Mouse (Mus musculus) kidney, embryonic 16.5 days (tissue): ENCODE results near the gene Cxcl9. TPM values are rescaled to one million over a fixed set of nuclear protein-coding genes. Genes with fewer than 3 reads are reported as not detected.

Experiments
- ATAC-seq: fragments of 200-750 bp; cut with Nextera tagmentation; 2 replicates; pipeline ENCODE4 v1.8.0; 2017; ENCODE audit warnings: moderate TSS enrichment; ENCODE audit not compliant: low FRiP score, low TSS enrichment
- H3K27ac ChIP-seq: fragments of 300-500 bp; sonication (generic); 2 replicates; pipeline ENCODE4 v1.5.1; 2014; ENCODE audit warnings: low read length
- H3K27me3 ChIP-seq: fragments of 300-500 bp; sonication (generic); 2 replicates; pipeline ENCODE4 v1.6.1; 2014; ENCODE audit warnings: low read length, control low read depth, mixed read lengths; ENCODE audit not compliant: insufficient read depth
- H3K36me3 ChIP-seq: fragments of 300-500 bp; sonication (generic); 2 replicates; pipeline ENCODE4 v1.6.1; 2014; ENCODE audit warnings: low read length, control low read depth, mixed read lengths; ENCODE audit not compliant: insufficient read depth
- H3K4me1 ChIP-seq: fragments of 300-500 bp; sonication (generic); 2 replicates; pipeline ENCODE4 v1.6.1; 2014; ENCODE audit warnings: low read length, control low read depth, mixed read lengths; ENCODE audit not compliant: insufficient read depth
- H3K4me2 ChIP-seq: fragments of 300-500 bp; sonication (generic); replicated peaks from 2 replicates; pipeline ENCODE4 v1.6.1; 2014; ENCODE audit warnings: low read depth, low read length
- H3K4me3 ChIP-seq: fragments of 300-500 bp; sonication (generic); 2 replicates; pipeline ENCODE4 v1.5.1; 2014; ENCODE audit warnings: mild to moderate bottlenecking, low read length
- H3K9ac ChIP-seq: fragments of 300-500 bp; sonication (generic); replicated peaks from 2 replicates; pipeline ENCODE4 v1.6.1; 2014; ENCODE audit warnings: low read length
- H3K9me3 ChIP-seq: fragments of 300-500 bp; sonication (generic); 2 replicates; pipeline ENCODE4 v1.6.1; 2016; ENCODE audit warnings: low read length, control low read depth
- whole genome bisulfite sequencing: fragments of 180-500 bp; shearing (Covaris S2); extraction: QIAGEN DNeasy Blood & Tissue Kit; methylation state at CpG from one replicate; pipeline ENCODE4 v1.1.7; 2014; 5-methylcytosine and 5-hydroxymethylcytosine counted together
- polyA plus RNA-seq: library from polyadenylated mRNA; unstranded; fragments of >200 nt; fragmentation: Nextera tagmentation; extraction: Ambion mirVana; gene quantifications from 2 replicates; pipeline ENCODE4 v1.2.1, GENCODE M21; 2015

Cxcl9 gene
- polyA plus RNA-seq, 1 experiment from 2014 or later, result not detected

DNA sequence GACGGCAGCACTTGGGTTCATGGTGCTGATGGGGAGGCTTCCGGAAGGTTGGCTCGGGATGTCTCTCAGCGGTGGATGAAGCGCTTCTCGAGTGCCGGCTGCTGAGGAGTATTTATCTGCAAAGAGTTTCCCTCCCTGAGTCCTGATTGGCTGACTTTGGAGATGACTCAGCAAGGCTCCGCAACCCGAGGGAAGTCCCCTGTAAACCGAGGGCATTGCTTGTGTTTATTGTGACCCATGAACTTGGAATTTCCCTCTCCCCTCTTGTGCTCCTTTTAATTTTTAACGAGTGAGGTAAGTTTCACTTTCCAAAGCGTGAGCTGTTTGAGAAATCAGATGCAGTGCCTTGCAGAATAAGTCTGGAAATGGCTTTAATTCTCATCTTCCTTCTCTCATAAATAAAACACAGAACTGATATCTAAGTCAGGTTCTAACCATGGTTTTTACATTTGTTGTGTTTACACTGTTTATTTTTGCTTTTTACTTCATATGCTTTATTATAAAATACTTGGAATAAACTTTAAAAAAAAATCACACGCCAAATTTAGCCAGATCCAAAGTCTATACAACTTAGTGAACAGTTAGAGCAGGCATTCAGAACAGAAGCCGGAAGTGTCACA is 21.0 kb upstream of the Cxcl9 start, which contains the start of gene Cxcl10:
Gene Cxcl10, minus strand, starts transcription at position 96 of the 620 bp plus-strand sequence.
- 0 out of 2 replicates have a peak, but pooled peaks cover 4% of the 10 kb centered on the region for H3K27me3 ChIP-seq
- H3K4me2 ChIP-seq, result peak within 1 kb of the TSS; percentile 51
- peak within 1 kb of the TSS; percentile 34 for H3K4me3 ChIP-seq
- no peaks in the 10 kb centered on the region for H3K9me3 ChIP-seq
- peaks cover 16% of the 10 kb centered on the region for H3K4me1 ChIP-seq
- ATAC-seq, result peak; percentile 85
- H3K27ac ChIP-seq, result no peak within 1 kb of the TSS
- no peak within 1 kb of the TSS; the same call in 1 of the 2 replicates for H3K9ac ChIP-seq
- no peaks in the 10 kb centered on the region for H3K36me3 ChIP-seq
- 10% methylated on average over 14 of the region's 14 CpGs for WGBS

DNA sequence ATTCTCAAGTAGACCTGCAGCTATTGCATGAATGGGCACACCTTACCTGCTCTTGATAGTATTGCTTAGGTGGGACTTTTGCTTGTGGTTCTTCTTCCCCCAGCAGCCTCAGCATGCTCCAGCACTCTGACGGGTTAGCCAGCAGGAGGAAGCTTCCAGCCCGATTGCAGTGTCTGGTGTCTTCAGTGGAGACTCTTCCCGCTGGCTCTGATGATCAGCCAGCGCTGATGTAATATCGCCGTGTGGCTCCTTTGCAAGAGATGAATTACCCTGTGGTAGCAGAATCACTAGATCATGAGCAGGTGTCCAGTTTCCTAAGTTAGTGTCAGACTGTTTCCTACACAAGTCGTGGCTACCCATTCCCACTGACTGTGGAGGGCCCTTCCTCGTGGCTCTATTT is 17.1 kb upstream of the Cxcl9 start:
- Histone ChIP-seq H3K36me3 (no peaks in the 10 kb centered on the region), H3K27me3 (0 out of 2 replicates have a peak, but pooled peaks cover 4% of the 10 kb centered on the region), H3K4me1 (peaks cover 13% of the 10 kb centered on the region), H3K9ac (no peak overlapping the region), H3K27ac (no peak overlapping the region), H3K4me3 (no peak overlapping the region), H3K9me3 (no peaks in the 10 kb centered on the region), H3K4me2 (no peak overlapping the region)
- ATAC-seq, result no peak
- 81% methylated on average over 8 of the region's 8 CpGs for WGBS

DNA sequence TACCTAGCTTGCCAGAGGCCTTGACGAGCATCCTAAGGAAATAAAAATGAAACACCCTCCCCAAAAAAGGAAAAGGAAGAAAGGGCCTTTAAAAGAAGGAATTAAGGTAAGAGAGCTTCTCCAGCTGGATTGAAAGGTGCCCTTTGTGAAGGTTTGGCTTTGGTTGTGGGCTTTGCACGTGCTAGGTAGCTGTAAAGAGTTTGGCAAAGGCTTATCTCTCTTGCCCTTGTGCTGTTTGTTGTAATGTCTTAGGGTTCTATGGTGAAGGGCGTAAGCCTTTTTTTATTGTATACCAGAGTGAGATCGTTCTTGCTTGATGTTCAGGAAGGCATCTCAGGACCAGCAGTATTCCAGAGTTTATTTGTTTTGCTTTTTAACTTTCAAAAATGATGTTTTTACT is 12.7 kb upstream of the Cxcl9 start:
- no peak overlapping the region for H3K4me3 ChIP-seq
- no peak overlapping the region for H3K4me2 ChIP-seq
- H3K9me3 ChIP-seq, result no peaks in the 10 kb centered on the region
- no peaks in the 10 kb centered on the region for H3K36me3 ChIP-seq
- no peaks in the 10 kb centered on the region for H3K27me3 ChIP-seq
- H3K27ac ChIP-seq, result no peak overlapping the region
- H3K9ac ChIP-seq, result no peak overlapping the region
- ATAC-seq, result no peak
- H3K4me1 ChIP-seq, result no peaks in the 10 kb centered on the region
- 74% methylated on average over 4 of the region's 4 CpGs for WGBS

DNA sequence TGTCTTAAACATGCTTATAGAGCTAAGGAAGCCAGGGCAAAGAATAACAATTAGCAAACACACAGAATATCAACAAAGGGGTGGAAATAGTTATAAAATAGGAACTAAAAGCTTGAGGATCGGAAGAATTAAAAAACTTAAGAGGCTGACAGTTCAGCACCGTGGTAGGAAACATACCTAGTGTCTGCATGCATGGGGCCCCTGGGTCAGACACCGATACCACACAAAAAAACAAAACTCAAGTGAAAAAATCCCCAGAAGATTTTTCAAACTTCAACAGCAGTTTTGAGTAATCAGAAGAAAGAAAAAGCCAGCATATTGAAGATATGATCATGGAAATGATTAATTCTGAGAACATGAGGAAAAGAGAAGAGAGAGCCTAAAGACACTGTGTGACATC is 8.9 kb upstream of the Cxcl9 start:
- no peak overlapping the region for H3K27ac ChIP-seq
- H3K9ac ChIP-seq, result no peak overlapping the region
- no peaks in the 10 kb centered on the region for H3K9me3 ChIP-seq
- 77% methylated on average over 3 of the region's 3 CpGs for WGBS
- H3K4me3 ChIP-seq, result no peak overlapping the region
- H3K4me1 ChIP-seq, result no peaks in the 10 kb centered on the region
- no peaks in the 10 kb centered on the region for H3K36me3 ChIP-seq
- no peak for ATAC-seq
- H3K4me2 ChIP-seq, result no peak overlapping the region
- no peaks in the 10 kb centered on the region for H3K27me3 ChIP-seq

DNA sequence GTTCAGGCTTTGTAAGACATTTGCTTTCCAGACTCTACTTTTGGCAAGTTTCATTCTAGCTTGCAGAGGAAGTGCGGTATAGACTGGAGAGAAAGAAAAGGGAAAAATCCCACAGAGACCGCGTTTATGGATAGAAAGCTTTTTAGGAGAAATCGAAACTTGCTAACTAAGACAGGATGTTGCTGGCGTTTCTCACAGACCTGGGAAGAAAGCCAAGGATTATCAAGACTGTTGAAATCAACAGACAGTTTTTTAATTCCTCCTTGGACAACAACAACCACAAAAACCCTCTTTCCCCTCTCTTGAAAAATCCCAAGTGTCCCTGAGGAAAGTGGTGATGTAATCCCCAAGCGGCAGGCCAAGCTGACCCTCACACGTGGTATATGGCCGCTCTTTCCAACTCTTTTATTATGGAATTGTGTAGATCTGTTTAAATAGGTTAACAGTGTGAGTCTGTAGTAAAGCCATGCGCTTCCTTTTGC is 4.5 kb upstream of the Cxcl9 start:
- H3K9ac ChIP-seq, result no peak overlapping the region
- H3K27ac ChIP-seq, result peak overlapping the region; percentile 61
- H3K36me3 ChIP-seq, result no peaks in the 10 kb centered on the region
- H3K9me3 ChIP-seq, result no peaks in the 10 kb centered on the region
- 50% methylated on average over 9 of the region's 9 CpGs for WGBS
- H3K27me3 ChIP-seq, result no peaks in the 10 kb centered on the region
- no peaks in the 10 kb centered on the region for H3K4me1 ChIP-seq
- H3K4me2 ChIP-seq, result peak overlapping the region; percentile 32
- peak; percentile 49; the same call in 1 of the 2 replicates for ATAC-seq
- no peak overlapping the region for H3K4me3 ChIP-seq

DNA sequence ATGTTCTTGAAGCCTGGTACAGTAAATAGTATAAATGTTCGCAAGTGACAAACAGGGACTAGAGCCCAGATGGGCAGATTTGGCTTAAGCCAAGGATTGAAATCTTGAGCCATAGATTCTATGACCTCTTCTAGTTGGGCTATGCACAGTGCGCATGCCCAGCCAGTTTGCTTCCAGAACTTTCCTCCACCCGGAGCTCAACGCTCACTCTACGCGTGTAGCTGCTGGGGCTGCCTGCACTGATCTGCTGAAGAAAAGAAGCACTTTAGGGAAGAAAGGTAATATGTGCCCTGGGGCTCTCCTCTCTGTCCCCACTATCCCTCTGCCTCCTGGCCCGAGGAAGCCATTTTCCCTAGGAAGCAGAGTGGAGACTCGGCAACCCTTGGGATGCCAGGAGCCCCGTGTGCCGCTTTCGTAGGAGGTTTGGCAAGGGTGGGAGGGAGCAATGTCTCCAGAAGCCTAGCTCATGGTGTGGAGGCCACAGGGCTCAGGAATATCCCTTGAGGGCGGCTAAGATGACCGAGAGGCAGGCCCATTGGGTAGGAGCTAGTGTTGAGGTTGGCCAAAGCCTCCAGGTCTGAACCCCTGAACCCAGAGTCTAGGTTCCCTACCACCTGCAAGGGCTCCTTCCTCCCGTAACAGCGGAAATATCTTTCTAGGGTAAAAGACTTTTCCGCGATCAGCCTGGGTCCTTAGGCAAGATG is 3.9 kb upstream of the Cxcl9 start, which contains the start of gene Art3:
Gene Art3, plus strand, starts transcription at position 193 of the 704 bp plus-strand sequence.
- Histone ChIP-seq H3K9me3 (no peaks in the 10 kb centered on the region), H3K36me3 (no peaks in the 10 kb centered on the region), H3K9ac (no peak within 1 kb of the TSS), H3K4me2 (peak within 1 kb of the TSS; percentile 32), H3K4me1 (no peaks in the 10 kb centered on the region), H3K27ac (peak within 1 kb of the TSS; percentile 61), H3K4me3 (no peak within 1 kb of the TSS), H3K27me3 (no peaks in the 10 kb centered on the region)
- no peak for ATAC-seq
- 90% methylated on average over 17 of the region's 17 CpGs for WGBS

DNA sequence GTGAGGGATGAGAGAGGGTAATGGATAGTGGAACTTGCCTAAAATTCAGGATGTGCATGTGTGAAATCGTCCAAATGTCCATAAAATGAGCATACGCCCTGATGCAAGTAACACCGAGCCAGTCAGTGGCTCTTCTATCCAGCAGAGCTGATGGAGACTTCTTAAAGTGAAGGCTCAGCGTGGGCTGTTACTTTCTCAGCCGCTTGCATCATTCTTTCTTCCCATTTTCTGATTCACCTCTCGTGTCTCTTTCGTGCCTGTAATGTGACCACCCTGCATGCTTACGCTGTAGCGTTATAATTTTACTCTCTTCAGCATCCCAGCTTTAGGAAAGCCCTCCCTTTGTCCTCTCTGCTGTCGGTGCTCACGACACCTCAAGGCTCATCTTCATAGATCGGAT is 3.2 kb upstream of the Cxcl9 start:
- H3K9me3 ChIP-seq, result no peaks in the 10 kb centered on the region
- no peaks in the 10 kb centered on the region for H3K36me3 ChIP-seq
- no peaks in the 10 kb centered on the region for H3K27me3 ChIP-seq
- no peaks in the 10 kb centered on the region for H3K4me1 ChIP-seq
- no peak overlapping the region for H3K27ac ChIP-seq
- no peak overlapping the region for H3K9ac ChIP-seq
- no peak overlapping the region for H3K4me2 ChIP-seq
- H3K4me3 ChIP-seq, result no peak overlapping the region
- ATAC-seq, result no peak
- WGBS, result 90% methylated on average over 12 of the region's 12 CpGs

DNA sequence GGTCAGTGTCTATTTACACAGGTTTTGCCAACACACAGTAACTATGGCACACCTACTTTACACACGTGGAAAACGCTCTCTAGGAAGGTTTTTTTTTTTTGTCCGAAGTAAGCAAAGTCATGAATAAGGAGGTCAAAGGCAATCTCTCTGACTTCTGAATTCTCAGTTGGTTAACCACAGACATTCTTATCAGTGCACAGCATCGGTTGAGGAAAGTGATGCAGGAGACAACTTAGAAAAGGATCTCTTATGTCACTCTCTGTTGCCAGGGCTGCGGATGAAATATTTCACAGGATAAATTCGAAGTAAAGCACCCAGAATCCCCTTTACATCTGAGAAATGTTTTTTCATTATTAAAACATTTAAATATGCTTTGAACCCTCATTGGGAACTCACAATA is 512 bp downstream of the Cxcl9 start:
- WGBS, result 78% methylated on average over 6 of the region's 6 CpGs
- Histone ChIP-seq H3K27me3 (no peaks in the 10 kb centered on the region), H3K4me3 (no peak overlapping the region), H3K9me3 (no peaks in the 10 kb centered on the region), H3K9ac (no peak overlapping the region), H3K27ac (no peak overlapping the region), H3K4me2 (no peak overlapping the region), H3K4me1 (no peaks in the 10 kb centered on the region), H3K36me3 (no peaks in the 10 kb centered on the region)
- ATAC-seq, result no peak

DNA sequence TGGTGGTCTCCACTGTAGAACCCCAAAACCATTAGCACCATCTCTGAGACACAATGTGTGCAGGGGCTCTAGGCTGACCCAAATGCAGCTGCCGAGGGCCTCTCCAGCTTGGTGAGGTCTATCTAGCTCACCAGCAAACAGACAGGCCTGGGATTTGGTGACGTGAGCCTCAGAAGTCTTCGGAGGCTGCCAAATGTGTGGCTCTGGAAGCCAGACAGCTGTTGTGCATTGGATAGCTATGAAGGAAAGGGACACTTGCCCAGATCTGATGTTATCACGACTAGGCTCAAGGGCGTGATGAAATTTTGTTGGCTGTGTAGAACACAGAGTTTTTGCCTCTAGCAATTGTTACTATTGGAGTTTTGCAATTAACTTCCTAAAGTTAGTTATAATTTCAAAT is 4.6 kb downstream of the Cxcl9 start:
- peaks cover 10% of the 10 kb centered on the region; the same call in 1 of the 2 replicates for H3K4me1 ChIP-seq
- no peaks in the 10 kb centered on the region for H3K36me3 ChIP-seq
- 59% methylated on average over 5 of the region's 5 CpGs for WGBS
- no peak overlapping the region for H3K4me2 ChIP-seq
- no peak overlapping the region for H3K27ac ChIP-seq
- no peaks in the 10 kb centered on the region for H3K27me3 ChIP-seq
- no peak overlapping the region for H3K9ac ChIP-seq
- H3K4me3 ChIP-seq, result no peak overlapping the region
- ATAC-seq, result peak; percentile 57
- no peaks in the 10 kb centered on the region for H3K9me3 ChIP-seq

DNA sequence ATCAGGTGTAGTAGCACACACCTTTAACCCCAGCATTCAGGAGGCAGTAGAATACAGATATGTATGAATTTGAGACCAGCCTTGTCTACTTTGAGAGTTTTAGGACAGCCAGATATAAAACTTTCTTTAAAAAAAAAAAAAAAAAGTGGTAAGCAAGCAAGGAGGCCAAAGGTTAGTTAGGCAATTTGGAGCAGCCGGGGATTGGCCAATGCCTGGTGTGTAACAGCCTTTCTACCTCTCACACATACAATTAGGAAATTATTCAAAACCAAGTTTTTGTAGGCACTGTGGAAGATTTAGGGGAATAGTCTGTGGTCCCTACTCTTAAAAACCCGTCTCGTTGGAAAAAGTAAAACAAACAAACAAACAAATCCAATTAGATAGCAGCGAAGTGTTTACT is 5.3 kb downstream of the Cxcl9 start:
- 76% methylated on average over 4 of the region's 4 CpGs for WGBS
- ATAC-seq, result no peak
- peaks cover 10% of the 10 kb centered on the region; the same call in 1 of the 2 replicates for H3K4me1 ChIP-seq
- H3K4me2 ChIP-seq, result no peak overlapping the region
- H3K36me3 ChIP-seq, result no peaks in the 10 kb centered on the region
- H3K9ac ChIP-seq, result no peak overlapping the region
- H3K9me3 ChIP-seq, result no peaks in the 10 kb centered on the region
- no peaks in the 10 kb centered on the region for H3K27me3 ChIP-seq
- H3K27ac ChIP-seq, result no peak overlapping the region
- H3K4me3 ChIP-seq, result no peak overlapping the region
